Mouse (Mus musculus): ENCODE data around the gene Mmp25.

DNA sequence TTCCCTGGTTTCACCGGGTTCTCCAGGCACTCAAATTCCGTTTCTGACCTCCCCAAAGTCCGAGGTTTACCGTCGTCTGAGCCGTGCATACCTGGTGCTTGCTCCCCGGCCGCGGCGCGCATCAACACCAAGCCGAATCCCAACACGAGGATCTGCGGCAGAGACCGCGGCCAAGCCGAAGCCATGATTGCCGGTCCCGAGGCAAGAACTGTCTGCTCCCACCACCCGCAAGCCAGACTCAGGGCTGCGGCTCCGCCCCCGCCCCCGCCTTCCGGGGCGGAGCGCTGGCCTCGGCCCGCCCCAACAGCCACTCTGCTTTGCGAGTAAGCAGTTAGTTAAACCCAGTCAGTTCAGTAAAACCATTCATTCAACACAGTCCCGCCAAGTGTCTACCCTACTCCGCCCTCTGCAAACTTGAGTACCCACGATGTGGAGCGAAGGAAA lies 32.2 kb upstream of the Mmp25 start, which contains the start of gene Tnfrsf12a:
- TF ChIP-seq GATA1 (IDR thresholded peaks at IDR 0.05; ENCODE audit: borderline replicate concordance, low read length) (no peak), FLI1 (IDR thresholded peaks at IDR 0.05; ENCODE audit: low read length) (no peak)
